Mouse (Mus musculus) embryonic stem cell, embryonic (primary cell): Measurements from ENCODE around the gene Fam173a.

Experiments
- CTCF ChIA-PET, 4 experiments: fragments of 300-600 bp in 2 of 4; fragments of 350-600 bp in 2 of 4; sonication (Branson Sonifier 250); formaldehyde crosslinking; loops; one replicate each; lab custom pipeline; 2022; ENCODE audit warnings: inconsistent platforms in 2 of 4; lab: Charles Lee
- POLR2A ChIA-PET, 4 experiments: fragments of 300-600 bp in 2 of 4; fragments of 350-600 bp in 2 of 4; sonication (Branson Sonifier 250); formaldehyde crosslinking; loops; one replicate each; lab custom pipeline; 2022; ENCODE audit warnings: antibody characterized with exemption in 4 of 4, inconsistent platforms in 1 of 4; lab: Charles Lee

The Fam173a gene

DNA sequence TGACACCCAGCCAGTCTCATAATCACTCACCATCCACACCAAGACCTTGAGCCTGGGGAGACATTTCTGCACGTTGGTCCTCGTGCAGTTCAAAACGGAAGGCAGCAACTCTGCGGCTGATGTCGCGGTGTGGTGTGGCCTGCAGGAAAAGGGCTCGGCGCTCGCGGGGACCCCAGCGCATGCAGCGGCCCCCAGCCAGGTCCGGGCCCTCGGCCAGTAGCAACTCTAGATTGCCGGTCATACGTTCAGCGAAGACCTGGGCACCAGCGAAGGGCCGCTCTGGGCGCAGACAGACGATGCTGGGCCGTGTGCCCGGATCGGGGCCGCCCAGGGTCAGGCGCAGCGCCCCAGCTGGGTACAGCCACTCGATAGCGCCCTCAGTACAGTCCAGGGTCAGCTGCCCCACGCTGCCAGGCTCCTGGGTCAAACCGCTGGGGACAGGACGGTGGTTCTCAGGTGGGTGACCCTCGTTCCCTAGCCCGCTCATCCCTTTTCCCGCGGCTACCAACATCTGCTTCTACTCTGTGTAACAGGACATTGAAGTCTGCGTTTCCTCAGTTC lies 3.6 kb upstream of the Fam173a start:
- CTCF ChIA-PET = interaction anchor here in 3 of 4 experiments (0.7 to 2.9 kb wide), 10 partner anchors 11 to 322 kb away, joined by 3 to 12 read pairs (median 4); partner anchors contain the start of genes Fbxl16 (in 2 of the 3), Narfl (in 2 of the 3) and Haghl (in 1 of the 3)

DNA sequence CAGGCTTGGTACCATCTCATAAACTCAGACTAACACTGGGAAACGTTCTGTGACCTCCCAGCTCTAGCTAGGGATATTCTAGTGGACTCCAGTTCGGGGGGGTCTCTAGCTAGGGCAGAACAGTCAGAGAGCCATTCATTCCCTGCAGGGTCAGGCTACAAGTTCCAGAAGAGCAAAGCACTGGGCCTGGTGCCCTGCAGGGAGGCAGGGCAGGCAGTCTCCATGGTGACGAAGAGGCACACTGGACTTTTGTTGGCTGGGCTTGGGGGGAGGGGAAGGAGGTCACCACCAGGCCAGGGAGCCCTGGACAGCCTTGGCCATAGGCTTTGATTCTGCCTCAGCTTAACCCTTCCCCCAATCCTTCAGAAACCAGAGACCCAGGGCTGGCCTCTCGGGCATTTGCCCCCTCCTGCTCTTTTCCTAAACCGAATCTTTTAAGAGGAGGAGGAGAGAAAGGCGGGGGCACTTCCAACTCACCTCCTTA lies 3.0 kb upstream of the Fam173a start, which contains the start of gene AC134908.4:
Gene AC134908.4 (minus strand): TSS at position 51 of the 484 bp plus-strand sequence.
- ChIA-PET POLR2A (interaction anchor here in 3 of 4 experiments (0.6 to 4.7 kb wide), 17 partner anchors 10 to 78 kb away, joined by 3 to 36 read pairs (median 5); partner anchors contain the start of genes Chtf18 (in 2 of the 3), Haghl (in 2 of the 3), Rpusd1 (in 2 of the 3) and Stub1 (in 2 of the 3)), CTCF (interaction anchor here in 3 of 4 experiments (0.6 to 1.3 kb wide), 4 partner anchors 9 to 246 kb away, joined by 3 to 5 read pairs (median 4); partner anchors contain the start of gene Haghl (in 1 of the 3))

More for the DNA sequence above, 3.6 kb upstream of the Fam173a start:
- POLR2A ChIA-PET = interaction anchor here in 3 of 4 experiments (0.6 to 4.7 kb wide), 36 partner anchors 9 to 272 kb away, joined by 3 to 36 read pairs (median 5); partner anchors contain the start of genes Fbxl16 (in 3 of the 3), Haghl (in 3 of the 3), Chtf18 (in 2 of the 3) and Rpusd1 (in 2 of the 3)

DNA sequence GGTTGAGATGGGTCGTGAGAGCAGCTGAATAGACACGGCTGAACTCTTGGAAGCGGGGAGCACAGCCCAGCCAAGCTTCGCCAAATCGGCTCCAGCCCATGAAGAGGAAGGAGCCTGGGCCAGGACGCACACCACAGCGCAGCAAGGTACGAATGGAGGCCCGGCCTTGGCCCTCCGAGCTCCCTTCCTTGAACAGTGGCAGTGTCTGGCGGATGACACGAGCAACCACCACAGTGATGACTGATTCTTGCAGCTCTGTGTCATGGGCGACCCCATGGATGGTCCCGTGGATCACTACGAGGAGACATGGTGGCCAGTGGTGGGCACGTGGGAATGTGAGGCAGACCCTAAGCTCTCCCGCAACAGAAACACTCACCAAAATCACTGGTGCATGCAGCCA lies 2.3 kb upstream of the Fam173a start:
- ChIA-PET POLR2A (interaction anchor here in 3 of 4 experiments (0.9 to 4.7 kb wide), 16 partner anchors 10 to 81 kb away, joined by 3 to 36 read pairs (median 5); partner anchors contain the start of genes Stub1 (in 3 of the 3), Chtf18 (in 2 of the 3), Rpusd1 (in 2 of the 3) and Gng13 (in 1 of the 3)), CTCF (interaction anchor here in 3 of 4 experiments (0.6 to 1.3 kb wide), 7 partner anchors 9 to 71 kb away, joined by 3 to 9 read pairs (median 4); partner anchors contain the start of genes Haghl (in 2 of the 3) and Fbxl16 (in 1 of the 3))

DNA sequence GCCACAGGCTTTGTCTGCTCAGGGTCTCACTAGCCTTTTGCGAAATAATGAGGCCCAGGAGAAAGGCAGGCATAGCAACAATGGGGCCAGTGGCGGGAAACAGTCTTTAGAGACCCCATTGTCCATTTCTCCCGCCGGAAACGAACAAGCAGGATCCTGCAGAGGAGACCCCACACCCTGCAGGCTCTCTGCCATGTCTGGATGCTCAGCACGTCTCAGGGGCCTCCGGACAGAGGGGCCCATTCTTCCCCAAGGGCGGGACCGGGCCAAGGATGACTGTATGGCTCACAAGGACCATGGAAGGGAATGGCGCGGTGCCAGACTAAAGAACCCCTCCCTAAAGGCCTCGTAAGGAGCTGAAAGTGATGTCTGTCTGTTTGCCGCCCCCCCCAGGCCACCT lies 1.5 kb upstream of the Fam173a start:
- CTCF ChIA-PET = interaction anchor here in 3 of 4 experiments (0.8 to 1.3 kb wide), 4 partner anchors 9 to 70 kb away, joined by 3 to 5 read pairs (median 4); partner anchors contain the start of genes Haghl (in 2 of the 3) and Fbxl16 (in 1 of the 3)
- POLR2A ChIA-PET = interaction anchor here in 3 of 4 experiments (0.9 to 4.7 kb wide), 12 partner anchors 19 to 81 kb away, joined by 3 to 36 read pairs (median 6); partner anchors contain the start of genes Stub1 (in 3 of the 3), Chtf18 (in 2 of the 3), Rpusd1 (in 2 of the 3) and Gng13 (in 1 of the 3)

DNA sequence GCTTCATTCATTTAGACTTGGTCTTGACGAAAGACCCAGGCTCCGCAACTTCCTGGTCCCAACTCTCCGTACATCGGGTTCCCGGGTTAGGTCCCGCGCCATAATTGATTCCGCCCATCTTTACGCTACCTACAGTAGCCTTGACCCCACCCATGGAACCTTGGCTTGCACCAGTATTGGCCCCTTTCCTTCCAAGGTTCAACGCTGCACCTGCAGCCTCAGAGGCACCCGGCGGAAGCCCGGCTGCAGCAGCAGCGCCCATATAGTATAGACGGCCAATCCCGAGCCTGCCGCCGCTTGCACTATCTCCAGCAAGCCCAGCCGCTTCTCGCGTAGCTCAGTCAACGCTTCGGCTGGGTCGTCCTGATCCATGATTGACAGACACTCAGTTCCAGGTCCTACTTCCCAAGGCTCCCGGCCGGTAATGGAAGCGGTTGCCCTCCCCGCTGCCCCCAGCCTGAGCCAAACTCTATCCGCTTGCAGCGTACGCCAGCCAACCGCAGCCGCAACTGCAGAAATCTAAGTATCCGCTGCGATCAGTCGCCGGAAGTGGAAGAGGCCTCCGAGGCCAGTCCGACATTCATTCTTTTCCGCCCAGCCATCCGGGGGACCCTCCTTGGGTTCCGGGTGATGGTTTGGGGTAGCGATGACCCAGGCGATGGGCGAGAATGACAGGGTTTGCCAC lies 716 bp downstream of the Fam173a start:
- CTCF ChIA-PET = interaction anchor here in 3 of 4 experiments (0.6 to 2.6 kb wide), 11 partner anchors 8 to 220 kb away, joined by 3 to 12 read pairs (median 4); partner anchors contain the start of gene Narfl (in 2 of the 3)
- POLR2A ChIA-PET = interaction anchor here in 3 of 4 experiments (0.6 to 3.1 kb wide), 29 partner anchors 9 to 225 kb away, joined by 3 to 16 read pairs (median 4); partner anchors contain the start of genes Stub1 (in 3 of the 3), Chtf18 (in 1 of the 3), Fbxl16 (in 1 of the 3) and Nhlrc4 (in 1 of the 3)

DNA sequence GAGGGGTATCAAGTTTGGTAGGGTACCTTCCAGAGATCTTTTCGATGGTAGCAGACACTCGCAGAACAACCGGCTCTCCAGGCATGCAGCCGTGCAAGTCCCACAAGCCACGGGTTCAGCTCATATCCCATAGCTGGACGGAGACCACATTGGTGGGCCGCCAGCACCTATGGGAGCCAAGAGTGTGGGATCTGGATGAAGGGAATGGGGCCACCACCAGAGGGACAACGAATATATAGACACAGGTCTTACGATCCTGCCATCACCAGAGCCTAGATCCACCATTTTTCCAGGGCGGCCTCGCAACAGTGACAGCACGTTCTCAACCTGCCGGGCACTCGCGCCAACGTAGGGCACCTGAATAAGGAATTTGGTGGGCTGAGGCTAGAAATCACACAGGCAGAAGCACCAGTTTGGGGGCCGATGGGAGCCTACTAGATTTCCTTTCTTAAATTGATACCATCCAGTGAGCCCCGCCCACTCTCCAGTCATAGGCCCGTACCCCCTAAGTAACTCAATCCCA lies 1.3 kb downstream of the Fam173a start:
- ChIA-PET POLR2A (interaction anchor here in 3 of 4 experiments (0.6 to 3.1 kb wide), 31 partner anchors 8 to 343 kb away, joined by 3 to 16 read pairs (median 4); partner anchors contain the start of genes Stub1 (in 2 of the 3), Wdr24 (in 2 of the 3), Chtf18 (in 1 of the 3) and Fbxl16 (in 1 of the 3)), CTCF (interaction anchor here (0.9 to 2.6 kb wide), 10 partner anchors 10 to 221 kb away, joined by 3 to 12 read pairs (median 4); partner anchors contain the start of gene Narfl (in 2 of the 4))

DNA sequence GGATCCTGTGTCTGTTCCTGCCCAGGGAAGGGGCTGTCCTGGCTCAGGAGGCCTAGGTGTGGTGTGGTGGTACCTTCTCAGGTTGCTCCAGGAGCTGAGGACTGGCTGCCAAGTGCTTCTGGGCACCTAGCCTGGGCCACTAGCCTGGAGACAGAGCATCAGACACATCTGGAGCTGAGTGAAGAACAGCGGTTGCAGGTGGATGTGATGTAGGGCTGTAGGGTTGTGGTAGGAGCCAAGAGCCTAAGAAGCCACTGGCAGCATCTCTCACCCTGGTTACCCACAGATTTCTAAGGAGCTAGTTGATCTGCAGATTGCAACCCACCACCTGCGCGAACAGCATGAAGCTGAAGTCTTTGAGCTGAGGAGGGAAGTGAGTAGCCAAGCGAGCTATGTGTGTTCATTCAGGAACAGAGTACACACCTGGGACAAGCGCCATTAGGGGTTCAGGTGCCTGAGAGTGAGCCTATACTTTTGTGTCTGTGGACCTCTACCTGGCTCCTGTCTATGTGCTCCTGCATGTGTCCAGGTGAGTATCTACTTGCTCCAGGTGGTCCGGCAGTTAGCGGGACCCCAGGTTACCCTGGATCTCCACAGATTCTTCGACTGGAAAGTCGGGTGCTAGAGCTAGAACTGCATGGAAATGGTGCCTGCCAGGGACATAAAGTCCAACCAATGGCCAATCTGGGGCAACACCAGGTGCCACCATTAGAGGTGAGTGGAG lies 5.8 kb downstream of the Fam173a start:
- ChIA-PET CTCF (interaction anchor here in 2 of 4 experiments (1.0 to 2.9 kb wide), 3 partner anchors 14 to 63 kb away, joined by 3 to 10 read pairs (median 3); partner anchors contain the start of gene Narfl (in 1 of the 2)), POLR2A (interaction anchor here in 3 of 4 experiments (0.6 to 3.3 kb wide), 7 partner anchors 10 to 65 kb away, joined by 3 to 23 read pairs (median 6); partner anchors contain the start of genes Metrn (in 2 of the 3), Chtf18 (in 1 of the 3), Jmjd8 (in 1 of the 3) and Rpusd1 (in 1 of the 3))

DNA sequence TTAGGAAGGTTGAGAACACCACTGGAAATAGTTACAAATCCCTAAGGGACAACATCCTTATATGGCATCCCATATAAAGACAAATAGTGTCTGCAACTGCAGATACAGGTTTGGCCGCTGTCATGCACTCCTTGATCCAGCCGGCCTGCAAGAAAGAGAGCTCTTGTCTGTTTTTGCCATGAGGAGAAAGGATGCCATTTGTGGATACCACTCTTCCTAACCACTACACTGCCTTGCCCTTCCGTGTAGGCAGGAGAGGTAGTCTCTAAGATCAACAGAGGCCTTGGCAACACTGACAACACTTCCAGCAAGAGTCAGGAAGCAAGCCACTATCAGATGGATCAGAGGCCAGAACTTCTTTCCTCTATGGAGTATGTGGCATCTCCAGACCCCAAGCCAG lies 6.4 kb downstream of the Fam173a start, which contains the start of gene Ccdc78:
Gene Ccdc78 (plus strand): TSS at position 301 of the 400 bp plus-strand sequence.
- CTCF ChIA-PET = interaction anchor here in 2 of 4 experiments (1.0 to 2.9 kb wide), 3 partner anchors 13 to 62 kb away, joined by 3 to 20 read pairs (median 10); partner anchors contain the start of gene Narfl (in 1 of the 2)
- POLR2A ChIA-PET = interaction anchor here in 3 of 4 experiments (0.6 to 3.3 kb wide), 17 partner anchors 9 to 216 kb away, joined by 3 to 23 read pairs (median 6); partner anchors contain the start of genes Jmjd8 (in 2 of the 3), Metrn (in 2 of the 3), Chtf18 (in 1 of the 3) and Fbxl16 (in 1 of the 3)

DNA sequence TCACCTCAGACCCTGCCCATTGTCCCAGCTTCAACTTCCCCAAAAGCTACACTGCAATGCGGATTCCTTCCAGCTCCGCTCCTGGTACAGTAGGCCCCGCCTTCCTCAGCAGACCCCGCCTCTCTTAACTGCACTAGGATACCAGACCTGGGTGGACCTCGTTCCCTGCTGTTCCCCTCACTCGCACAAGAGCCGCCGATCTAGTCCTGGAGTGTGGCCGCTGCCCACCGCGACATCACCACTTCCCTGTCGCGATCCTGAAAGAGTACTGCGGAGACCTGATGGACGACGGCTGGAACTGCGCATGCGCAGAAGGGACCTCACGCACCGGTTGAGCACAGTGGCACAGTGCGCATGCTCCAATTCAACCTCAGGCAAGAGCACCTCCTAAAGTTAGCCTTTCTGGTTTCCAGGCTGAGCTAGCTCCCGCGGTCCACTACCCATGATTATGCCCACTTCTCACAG lies 7.4 kb downstream of the Fam173a start, which contains the start of gene Haghl:
Gene Haghl (minus strand): TSS at position 393 of the 465 bp plus-strand sequence.
- CTCF ChIA-PET = interaction anchor here (0.6 to 2.9 kb wide), 16 partner anchors 9 to 660 kb away, joined by 3 to 20 read pairs (median 4); partner anchors contain the start of genes Narfl (in 3 of the 4), AC134908.4 (in 1 of the 4), Chtf18 (in 1 of the 4) and Metrn (in 1 of the 4)
- POLR2A ChIA-PET = interaction anchor here (0.6 to 3.3 kb wide), 39 partner anchors 8 to 380 kb away, joined by 3 to 25 read pairs (median 5); partner anchors contain the start of genes Narfl (in 4 of the 4), Metrn (in 3 of the 4), Rpusd1 (in 3 of the 4) and Chtf18 (in 2 of the 4)

DNA sequence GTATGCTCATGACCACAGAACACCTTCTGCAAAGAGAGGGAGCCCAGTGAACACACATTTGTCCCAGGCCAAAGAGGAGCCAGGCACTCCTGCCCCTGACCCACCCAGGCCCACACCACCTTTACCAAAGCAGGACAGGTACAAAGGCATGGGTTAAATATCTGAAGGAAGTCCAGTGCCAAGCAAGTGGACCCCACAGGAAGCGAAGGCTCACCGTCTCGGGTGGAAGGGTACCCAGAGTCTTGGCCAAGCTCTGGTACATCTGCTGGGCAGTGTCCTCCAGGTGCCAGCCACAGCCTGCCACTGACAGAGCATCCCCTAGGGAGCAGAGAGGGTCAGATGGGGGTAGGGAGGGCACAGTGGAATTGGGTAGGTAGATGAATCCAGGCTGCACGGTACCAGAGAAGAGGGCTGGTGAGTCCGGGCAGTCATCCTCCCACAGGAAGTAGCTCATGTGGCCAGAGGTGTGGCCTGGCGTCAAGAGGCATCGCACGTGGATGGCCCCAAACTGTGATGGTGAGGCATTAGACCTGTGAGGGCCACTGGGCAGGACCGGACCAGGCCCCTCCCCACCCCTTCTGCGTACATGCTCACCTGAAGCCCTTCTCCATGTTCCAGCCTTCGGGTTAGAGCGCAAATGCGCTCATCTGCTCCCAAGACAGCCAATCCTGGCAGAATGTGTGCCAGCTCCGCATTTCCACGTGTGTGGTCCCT lies 8.7 kb downstream of the Fam173a start:
- ChIA-PET CTCF (interaction anchor here in 3 of 4 experiments (1.2 to 2.9 kb wide), 4 partner anchors 10 to 52 kb away, joined by 4 to 20 read pairs (median 8); partner anchors contain the start of gene Narfl (in 3 of the 3)), POLR2A (interaction anchor here (1.0 to 3.1 kb wide), 15 partner anchors 8 to 68 kb away, joined by 3 to 25 read pairs (median 6); partner anchors contain the start of genes Narfl (in 4 of the 4), Metrn (in 3 of the 4), Chtf18 (in 1 of the 4) and Gng13 (in 1 of the 4))

DNA sequence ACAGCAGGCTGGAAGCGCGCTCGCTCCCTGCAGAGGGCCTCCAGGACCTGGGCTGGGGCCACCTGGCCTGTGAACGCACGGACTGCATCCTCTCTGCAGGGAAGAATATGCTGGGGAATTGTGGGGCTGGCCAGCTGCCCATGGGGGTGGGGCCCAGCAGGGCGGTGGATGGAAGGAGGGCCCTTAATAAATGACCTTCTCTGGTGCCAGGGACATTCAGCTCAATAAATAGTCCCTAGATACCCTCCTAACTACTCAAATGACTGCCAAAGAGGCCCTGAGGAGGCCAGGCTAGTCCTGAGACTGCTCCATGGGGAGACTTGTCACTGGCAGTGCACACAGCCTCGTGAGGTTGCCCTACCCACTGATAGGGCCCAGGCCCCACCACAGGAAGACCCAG lies 9.6 kb downstream of the Fam173a start:
- CTCF ChIA-PET = interaction anchor here in 1 of 4 experiments (1.1 kb wide), 1 partner anchor 19 kb away, joined by 4 read pairs; no protein-coding TSS in a partner anchor
- POLR2A ChIA-PET = interaction anchor here in 3 of 4 experiments (1.1 to 3.1 kb wide), 9 partner anchors 9 to 67 kb away, joined by 3 to 14 read pairs (median 5); partner anchors contain the start of genes Narfl (in 2 of the 3), Chtf18 (in 1 of the 3), Gng13 (in 1 of the 3) and Rpusd1 (in 1 of the 3)

DNA sequence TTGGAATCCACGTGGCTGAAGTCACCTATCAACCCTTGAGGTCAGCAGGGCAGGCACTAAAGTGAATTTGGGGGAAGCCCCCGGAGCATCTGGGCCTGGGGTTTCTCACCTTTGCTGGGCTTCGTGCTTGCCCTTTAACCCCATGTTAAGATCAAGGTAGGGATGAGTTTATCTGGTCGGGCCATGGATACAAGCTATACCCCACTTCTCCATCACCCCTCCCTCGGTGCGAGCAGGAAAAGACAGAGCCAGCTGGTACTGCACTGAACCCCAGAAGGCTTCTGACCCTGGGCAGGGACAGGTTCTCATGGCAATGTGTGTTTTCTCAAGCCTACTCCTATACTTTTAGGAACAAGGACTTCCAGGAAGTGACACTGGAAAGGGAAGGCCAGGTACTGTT lies 11.4 kb downstream of the Fam173a start:
- ChIA-PET POLR2A (interaction anchor here in 3 of 4 experiments (0.6 to 3.1 kb wide), 21 partner anchors 8 to 65 kb away, joined by 3 to 14 read pairs (median 4); partner anchors contain the start of genes Chtf18 (in 2 of the 3), Fam173a (in 2 of the 3), Metrn (in 2 of the 3) and Narfl (in 2 of the 3)), CTCF (interaction anchor here in 2 of 4 experiments (0.6 to 1.9 kb wide), 6 partner anchors 8 to 58 kb away, joined by 3 to 7 read pairs (median 3); partner anchors contain the start of genes Narfl (in 2 of the 2), Chtf18 (in 1 of the 2) and Rpusd1 (in 1 of the 2))

DNA sequence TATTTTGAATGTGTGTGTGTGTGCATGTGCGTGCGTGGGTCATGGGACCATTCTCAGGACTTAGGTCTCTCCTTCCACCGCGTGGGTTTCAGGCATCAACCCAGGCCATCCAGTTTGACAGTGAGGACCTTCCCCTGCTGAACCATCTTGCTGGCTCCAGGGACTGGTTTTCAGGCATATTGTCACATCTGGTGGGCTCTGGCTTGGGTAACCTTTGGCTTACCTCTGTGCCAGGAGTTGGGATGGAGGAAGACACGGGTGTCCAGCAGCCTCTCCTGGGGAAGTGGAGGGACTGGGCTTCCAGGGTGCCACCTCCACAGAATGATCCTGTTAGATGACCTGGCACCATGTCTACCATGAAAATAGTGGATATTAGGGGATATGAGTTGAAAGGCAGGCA lies 14.8 kb downstream of the Fam173a start:
- ChIA-PET POLR2A (interaction anchor here in 2 of 4 experiments (1.0 to 1.9 kb wide), 6 partner anchors 7 to 54 kb away, joined by 3 to 5 read pairs (median 4); partner anchors contain the start of genes Chtf18 (in 1 of the 2) and Haghl (in 1 of the 2)), CTCF (interaction anchor here in 1 of 4 experiments (1.1 kb wide), 1 partner anchor 54 kb away, joined by 4 read pairs; no protein-coding TSS in a partner anchor)
